Mouse (Mus musculus) MEL (cell line): ENCODE measurements around the gene Wdr77. TPM values are rescaled to one million over a fixed set of nuclear protein-coding genes. Genes with fewer than 3 reads are reported as not detected.
"Not testable (repeated sequence)": the region's sequence is repeated elsewhere in the genome, so short reads cannot be mapped to it uniquely, and the experiment has no call there.

Experiments used
- DNase-seq: peaks from one replicate; pipeline ENCODE4 v3.0.0; 2011; ENCODE audit warnings: low read depth, low spot score
- H3K27ac ChIP-seq: 2 replicates; pipeline ENCODE4 v1.5.1; 2012; ENCODE audit warnings: low read depth, mild to moderate bottlenecking, control low read depth, low read length, moderate library complexity; ENCODE audit not compliant: control insufficient read depth
- H3K27me3 ChIP-seq, 2 experiments: fragments of 150-350 bp in 1 of 2; sonication (generic) in 1 of 2; 2 replicates each; pipeline ENCODE4 v1.6.1; 2012; ENCODE audit warnings: low read length in 2 of 2, mild to moderate bottlenecking in 2 of 2, improper control_type of control experiment in 1 of 2, moderate library complexity in 1 of 2; ENCODE audit not compliant: insufficient read depth in 2 of 2, control insufficient read depth in 1 of 2
- H3K36me3 ChIP-seq, 2 experiments: 2 replicates each; pipeline ENCODE4 v1.6.1; 2012 to 2014; ENCODE audit warnings: low read length in 2 of 2, improper control_type of control experiment in 1 of 2, inconsistent platforms in 1 of 2, mild to moderate bottlenecking in 1 of 2; ENCODE audit not compliant: insufficient read depth in 2 of 2, control insufficient read depth in 1 of 2
- H3K4me1 ChIP-seq, 2 experiments: fragments of 150-350 bp in 1 of 2; sonication (generic) in 1 of 2; 2 replicates each; pipeline ENCODE4 v1.6.1; 2012; ENCODE audit warnings: low read length in 2 of 2, improper control_type of control experiment in 1 of 2, mild to moderate bottlenecking in 1 of 2; ENCODE audit not compliant: insufficient read depth in 2 of 2, control insufficient read depth in 1 of 2
- H3K4me3 ChIP-seq, 2 experiments: fragments of 150-350 bp in 1 of 2; sonication (generic) in 1 of 2; 2 replicates each; pipeline ENCODE4 v1.5.1; 2012; ENCODE audit warnings: low read depth in 2 of 2, low read length in 2 of 2, mild to moderate bottlenecking in 2 of 2, moderate library complexity in 2 of 2, control low read depth in 1 of 2, improper control_type of control experiment in 1 of 2; ENCODE audit not compliant: control insufficient read depth in 1 of 2, insufficient read depth in 1 of 2
- H3K79me2 ChIP-seq: 2 replicates; pipeline ENCODE4 v1.6.1; 2012; ENCODE audit warnings: mild to moderate bottlenecking, low read length, moderate library complexity; ENCODE audit not compliant: control insufficient read depth, poor library complexity, insufficient read depth
- H3K9ac ChIP-seq: 2 replicates; pipeline ENCODE4 v1.6.1; 2012; ENCODE audit warnings: low read depth, mild to moderate bottlenecking, control low read depth, low read length, moderate library complexity; ENCODE audit not compliant: control insufficient read depth, poor library complexity, severe bottlenecking
- H3K9me3 ChIP-seq: fragments of 150-350 bp; sonication (generic); replicated peaks from 2 replicates; pipeline ENCODE4 v1.6.1; 2012; ENCODE audit warnings: mild to moderate bottlenecking, low read length, improper control_type of control experiment, moderate library complexity; ENCODE audit not compliant: insufficient read depth
- E2F4 ChIP-seq: IDR thresholded peaks from 2 replicates; pipeline ENCODE4 v1.6.1; 2011; ENCODE audit warnings: low read depth, low read length, improper control_type of control experiment, borderline replicate concordance
- EP300 ChIP-seq, 2 experiments: IDR thresholded peaks; 2 replicates each; pipeline ENCODE4 v1.6.1; 2011; ENCODE audit warnings: improper control_type of control experiment in 2 of 2, low read length in 2 of 2, low read depth in 1 of 2, mild to moderate bottlenecking in 1 of 2
- ETS1 ChIP-seq: IDR thresholded peaks from 2 replicates; pipeline ENCODE4 v1.6.1; 2012; ENCODE audit warnings: low read depth, mild to moderate bottlenecking, inconsistent platforms, low read length, improper control_type of control experiment, moderate library complexity
- GABPA ChIP-seq: IDR thresholded peaks from 2 replicates; pipeline ENCODE4 v1.6.1; 2012; ENCODE audit warnings: low read depth, mild to moderate bottlenecking, inconsistent platforms, low read length, improper control_type of control experiment, moderate library complexity
- GATA1 ChIP-seq: IDR thresholded peaks from 2 replicates; pipeline ENCODE4 v1.6.1; 2011; ENCODE audit warnings: low read depth, low read length, improper control_type of control experiment
- HCFC1 ChIP-seq: IDR thresholded peaks from 2 replicates; pipeline ENCODE4 v1.6.1; 2012; ENCODE audit warnings: low read depth, mild to moderate bottlenecking, inconsistent platforms, low read length, improper control_type of control experiment, moderate library complexity
- KAT2A ChIP-seq: conservative IDR thresholded peaks from 2 replicates; pipeline ENCODE4 v1.6.1; 2012; ENCODE audit warnings: low read depth, low read length, improper control_type of control experiment, inconsistent platforms
- MAX ChIP-seq: IDR thresholded peaks from 2 replicates; pipeline ENCODE4 v1.6.1; 2011; ENCODE audit warnings: low read length, improper control_type of control experiment
- MXI1 ChIP-seq: IDR thresholded peaks from 2 replicates; pipeline ENCODE4 v1.6.1; 2011; ENCODE audit warnings: mild to moderate bottlenecking, low read depth, low read length, improper control_type of control experiment
- MYB ChIP-seq: IDR thresholded peaks from 2 replicates; pipeline ENCODE4 v1.6.1; 2011; ENCODE audit warnings: mild to moderate bottlenecking, low read depth, low read length, improper control_type of control experiment
- MYC ChIP-seq: IDR thresholded peaks from 2 replicates; pipeline ENCODE4 v1.6.1; 2011; ENCODE audit warnings: low read depth, mild to moderate bottlenecking, low read length, improper control_type of control experiment, moderate library complexity
- NRF1 ChIP-seq: IDR thresholded peaks from 2 replicates; pipeline ENCODE4 v1.6.1; 2014; ENCODE audit warnings: low read depth, mild to moderate bottlenecking, inconsistent platforms, low read length, improper control_type of control experiment, moderate library complexity; ENCODE audit not compliant: poor library complexity, insufficient read depth, severe bottlenecking
- POLR2A ChIP-seq, 2 experiments: IDR thresholded peaks; 2 replicates each; pipeline ENCODE4 v1.6.1; 2011 to 2012; ENCODE audit warnings: low read length in 2 of 2, mild to moderate bottlenecking in 2 of 2, control low read depth in 1 of 2, improper control_type of control experiment in 1 of 2, low read depth in 1 of 2, moderate library complexity in 1 of 2; ENCODE audit not compliant: control insufficient read depth in 1 of 2, insufficient read depth in 1 of 2, poor library complexity in 1 of 2
- SMC3 ChIP-seq: IDR thresholded peaks from 2 replicates; pipeline ENCODE4 v1.6.1; 2011; ENCODE audit warnings: low read depth, low read length, improper control_type of control experiment
- TBP ChIP-seq: IDR thresholded peaks from 2 replicates; pipeline ENCODE4 v1.8.0; 2011; ENCODE audit warnings: low read depth, low read length, improper control_type of control experiment
- TCF12 ChIP-seq: IDR thresholded peaks from 2 replicates; pipeline ENCODE4 v1.6.1; 2014; ENCODE audit warnings: low read depth, mild to moderate bottlenecking, inconsistent platforms, low read length, improper control_type of control experiment, moderate library complexity
- UBTF ChIP-seq: IDR thresholded peaks from 2 replicates; pipeline ENCODE4 v1.6.1; 2012; ENCODE audit warnings: low read depth, mild to moderate bottlenecking, inconsistent platforms, low read length, improper control_type of control experiment, moderate library complexity, borderline replicate concordance; ENCODE audit not compliant: insufficient read depth
- USF1 ChIP-seq: IDR thresholded peaks from 2 replicates; pipeline ENCODE4 v1.6.1; 2014; ENCODE audit warnings: low read depth, mild to moderate bottlenecking, inconsistent platforms, low read length, improper control_type of control experiment, moderate library complexity
- USF2 ChIP-seq, 2 experiments: IDR thresholded peaks; 2 replicates each; pipeline ENCODE4 v1.6.1; 2011 to 2012; ENCODE audit warnings: improper control_type of control experiment in 2 of 2, low read length in 2 of 2, borderline replicate concordance in 1 of 2, inconsistent platforms in 1 of 2, low read depth in 1 of 2, mild to moderate bottlenecking in 1 of 2; ENCODE audit not compliant: insufficient read depth in 1 of 2
- polyA plus RNA-seq, 2 experiments: library from polyadenylated mRNA; stranded (reverse) in 1 of 2; unstranded in 1 of 2; fragments of >175 nt in 1 of 2; fragments of >200 nt in 1 of 2; gene quantifications; 2 replicates each; pipeline versions ENCODE4 v1.2.1 to v1.2.4; 2012; ENCODE audit warnings: low replicate concordance in 2 of 2, low read depth in 1 of 2; ENCODE audit not compliant: insufficient read length in 2 of 2, insufficient read depth in 1 of 2, missing spikeins in 1 of 2
- total RNA-seq: library from RNA; depleted of rRNA; stranded (reverse); fragments of 300-350 nt; gene quantifications from 2 replicates; pipeline ENCODE4 v1.2.3, GENCODE M21; 2012

Gene Wdr77
- total and polyA plus RNA-seq, 3 experiments = 116 to 204 TPM; not detected in 1

DNA sequence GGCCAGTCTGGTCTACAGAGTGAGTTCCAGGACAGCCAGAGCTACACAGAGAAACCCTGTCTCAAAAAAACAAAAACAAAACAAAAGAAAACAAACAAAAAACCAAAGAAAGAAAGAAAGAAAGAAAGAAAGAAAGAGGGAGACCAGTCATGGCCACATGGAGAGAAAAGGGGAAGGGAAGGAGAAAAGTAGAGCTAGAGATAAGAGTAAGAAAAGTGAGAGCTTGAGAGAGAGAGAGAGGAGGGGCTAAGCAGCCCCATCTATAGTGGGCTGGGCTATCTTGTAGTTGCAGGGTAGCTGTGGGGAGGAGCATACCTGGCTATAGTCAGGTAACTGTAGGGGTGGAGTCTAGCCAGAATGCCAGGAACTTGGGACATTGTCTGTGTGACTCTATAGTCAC, 38.4 kb upstream of the Wdr77 start:
- peak in 1 of 2 experiments; percentile 36; a peak in 1 of 4 replicates for TF ChIP-seq EP300 (IDR thresholded peaks at IDR 0.05; ENCODE audit: low read depth in 1 of 2, low read length in 2 of 2)
- peak; percentile 57; the same call in 1 of the 2 replicates for TF ChIP-seq GATA1
- TF ChIP-seq ETS1 = 0 out of 2 replicates have a peak, but pooled peaks have one; percentile 15
- peak; percentile 33; the same call in 1 of the 2 replicates for TF ChIP-seq MXI1
- 0 out of 2 replicates have a peak, but pooled peaks have one; percentile 45 for TF ChIP-seq MAX
- peak; percentile 51; the same call in 1 of the 2 replicates for TF ChIP-seq MYC
- peaks cover 0 to 40% of the 10 kb centered on the region in 2 experiments; a peak in 2 of 4 replicates for H3K36me3 ChIP-seq
- H3K4me1 ChIP-seq = peaks cover 16 to 41% of the 10 kb centered on the region in 2 experiments
- H3K9ac ChIP-seq, H3K27me3 ChIP-seq, H3K9me3 ChIP-seq, H3K4me3 ChIP-seq, H3K79me2 ChIP-seq: not testable (repeated sequence)
- H3K27ac ChIP-seq = peak overlapping the region; percentile 41
- peak; percentile 60 for DNase-seq

DNA sequence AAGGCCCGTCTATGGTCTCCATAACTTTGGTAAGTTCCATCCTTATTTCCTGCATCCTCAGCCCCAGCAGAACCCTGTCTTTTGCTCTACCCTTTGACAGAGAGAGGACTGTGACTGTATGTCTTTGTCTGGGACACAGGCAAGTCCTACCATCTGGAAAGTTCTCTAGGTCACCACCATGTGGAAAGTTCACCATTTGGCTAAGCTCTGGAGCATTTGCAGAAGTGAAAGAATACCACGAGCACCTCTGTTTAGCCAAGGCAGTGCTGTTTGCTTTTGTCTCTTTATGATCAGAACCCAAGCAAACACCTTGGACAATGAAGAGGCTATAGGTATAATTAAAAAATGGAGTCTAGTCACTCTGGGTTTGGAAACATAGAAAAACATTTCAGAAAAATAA, 37.2 kb upstream of the Wdr77 start:
- H3K79me2 ChIP-seq = no peaks in the 10 kb centered on the region
- no peak overlapping the region for H3K27ac ChIP-seq
- no peak overlapping the region for H3K4me3 ChIP-seq
- DNase-seq = no peak
- peaks cover 0 to 39% of the 10 kb centered on the region in 2 experiments; a peak in 2 of 4 replicates for H3K36me3 ChIP-seq
- no peaks in the 10 kb centered on the region for H3K27me3 ChIP-seq
- peaks cover 18 to 41% of the 10 kb centered on the region in 2 experiments for H3K4me1 ChIP-seq
- H3K9ac ChIP-seq = no peak overlapping the region
- TF ChIP-seq TCF12 (no peak), POLR2A (IDR thresholded peaks at IDR 0.05; ENCODE audit: control insufficient read depth in 1 of 2, insufficient read depth in 1 of 2, low read depth in 1 of 2, low read length in 2 of 2, poor library complexity in 1 of 2) (no peak), UBTF (no peak), USF1 (no peak), KAT2A (no peak), SMC3 (no peak), MYB (no peak), TBP (no peak), GABPA (no peak), E2F4 (no peak), MYC (no peak), HCFC1 (no peak), NRF1 (no peak), USF2 (IDR thresholded peaks at IDR 0.05; ENCODE audit: borderline replicate concordance in 1 of 2, insufficient read depth in 1 of 2, low read depth in 1 of 2, low read length in 2 of 2) (no peak), GATA1 (no peak)
- no peaks in the 10 kb centered on the region for H3K9me3 ChIP-seq
